Mouse (Mus musculus): Measurements from ENCODE around the gene Metrnl. TPM values are rescaled to one million over a fixed set of nuclear protein-coding genes. Genes with fewer than 3 reads are reported as not detected.
"Not testable (repeated sequence)": the region's sequence is repeated elsewhere in the genome, so short reads cannot be mapped to it uniquely, and the experiment has no call there.

Gene Metrnl
- polyA plus RNA-seq, 1 experiment from 2014 or later, result 5.5 TPM

GRCm38 (mm10) chr11:121658151-121658550 lies 43.2 kb upstream of the Metrnl start:
- Histone ChIP-seq H3K27me3 (ENCODE audit: control insufficient read depth, insufficient read depth, low read length) (no peaks in the 10 kb centered on the region), H3K9me3 (ENCODE audit: control insufficient read depth, low read length) (no peaks in the 10 kb centered on the region), H3K4me3 (ENCODE audit: low read depth, low read length) (no peak overlapping the region), H3K9ac (ENCODE audit: low read length) (no peak overlapping the region), H3K4me1 (ENCODE audit: control insufficient read depth, insufficient read depth, low read length) (no peaks in the 10 kb centered on the region), H3K36me3 (ENCODE audit: control insufficient read depth, insufficient read depth, low read length) (no peaks in the 10 kb centered on the region), H3K4me2 (ENCODE audit: low read depth, severe bottlenecking) (no peak overlapping the region), H3K27ac (replicated peaks; ENCODE audit: low read depth, low read length) (no peak overlapping the region)
- WGBS, result 56% methylated on average over 1 of the region's 1 CpGs
- DNase-seq (ENCODE audit: low spot score), result no peak
- no peak for ATAC-seq (ENCODE audit: insufficient number of reproducible peaks, low FRiP score, low TSS enrichment, low read depth)

- not testable (repeated sequence) for H3K36me3 ChIP-seq (ENCODE audit: control insufficient read depth, insufficient read depth, low read length); ATAC-seq (ENCODE audit: insufficient number of reproducible peaks, low FRiP score, low TSS enrichment, low read depth); H3K4me2 ChIP-seq (ENCODE audit: low read depth, severe bottlenecking); H3K27ac ChIP-seq (replicated peaks; ENCODE audit: low read depth, low read length); H3K4me3 ChIP-seq (ENCODE audit: low read depth, low read length); H3K9me3 ChIP-seq (ENCODE audit: control insufficient read depth, low read length); DNase-seq (ENCODE audit: low spot score); H3K4me1 ChIP-seq (ENCODE audit: control insufficient read depth, insufficient read depth, low read length); H3K27me3 ChIP-seq (ENCODE audit: control insufficient read depth, insufficient read depth, low read length); H3K9ac ChIP-seq (ENCODE audit: low read length)
- 83% methylated on average over 2 of the region's 2 CpGs for WGBS
These were observed 40.7 kb upstream of the Metrnl start for GRCm38 (mm10) chr11:121660604-121661003.

GRCm38 (mm10) chr11:121661116-121661515 lies 40.2 kb upstream of the Metrnl start:
- H3K9ac ChIP-seq (ENCODE audit: low read length), result no peak overlapping the region
- no peak overlapping the region for H3K4me2 ChIP-seq (ENCODE audit: low read depth, severe bottlenecking)
- H3K9me3 ChIP-seq (ENCODE audit: control insufficient read depth, low read length), result no peaks in the 10 kb centered on the region
- H3K36me3 ChIP-seq (ENCODE audit: control insufficient read depth, insufficient read depth, low read length), result no peaks in the 10 kb centered on the region
- ATAC-seq (ENCODE audit: insufficient number of reproducible peaks, low FRiP score, low TSS enrichment, low read depth) (no peak), DNase-seq (ENCODE audit: low spot score) (no peak)
- 84% methylated on average over 2 of the region's 2 CpGs for WGBS
- no peaks in the 10 kb centered on the region for H3K4me1 ChIP-seq (ENCODE audit: control insufficient read depth, insufficient read depth, low read length)
- H3K27me3 ChIP-seq (ENCODE audit: control insufficient read depth, insufficient read depth, low read length), result no peaks in the 10 kb centered on the region
- no peak overlapping the region for H3K27ac ChIP-seq (replicated peaks; ENCODE audit: low read depth, low read length)
- no peak overlapping the region for H3K4me3 ChIP-seq (ENCODE audit: low read depth, low read length)

- 93% methylated on average over 4 of the region's 4 CpGs for WGBS
These were observed 33.8 kb upstream of the Metrnl start for GRCm38 (mm10) chr11:121667541-121667940.

GRCm38 (mm10) chr11:121668776-121669175 lies 32.6 kb upstream of the Metrnl start:
- Histone ChIP-seq H3K9me3 (ENCODE audit: control insufficient read depth, low read length) (no peaks in the 10 kb centered on the region), H3K27ac (replicated peaks; ENCODE audit: low read depth, low read length) (no peak overlapping the region), H3K4me1 (ENCODE audit: control insufficient read depth, insufficient read depth, low read length) (no peaks in the 10 kb centered on the region), H3K27me3 (ENCODE audit: control insufficient read depth, insufficient read depth, low read length) (no peaks in the 10 kb centered on the region), H3K9ac (ENCODE audit: low read length) (no peak overlapping the region), H3K4me2 (ENCODE audit: low read depth, severe bottlenecking) (no peak overlapping the region), H3K36me3 (ENCODE audit: control insufficient read depth, insufficient read depth, low read length) (no peaks in the 10 kb centered on the region), H3K4me3 (ENCODE audit: low read depth, low read length) (no peak overlapping the region)
- DNase-seq (ENCODE audit: low spot score) (no peak), ATAC-seq (ENCODE audit: insufficient number of reproducible peaks, low FRiP score, low TSS enrichment, low read depth) (no peak)
- 88% methylated on average over 5 of the region's 5 CpGs for WGBS

More at GRCm38 (mm10) chr11:121667541-121667940, 33.8 kb upstream of the Metrnl start:
- no peaks in the 10 kb centered on the region for H3K27me3 ChIP-seq (ENCODE audit: control insufficient read depth, insufficient read depth, low read length)
- H3K9me3 ChIP-seq (ENCODE audit: control insufficient read depth, low read length), result no peaks in the 10 kb centered on the region
- no peak overlapping the region for H3K9ac ChIP-seq (ENCODE audit: low read length)
- no peak overlapping the region for H3K27ac ChIP-seq (replicated peaks; ENCODE audit: low read depth, low read length)
- no peaks in the 10 kb centered on the region for H3K4me1 ChIP-seq (ENCODE audit: control insufficient read depth, insufficient read depth, low read length)
- no peak overlapping the region for H3K4me3 ChIP-seq (ENCODE audit: low read depth, low read length)
- H3K36me3 ChIP-seq (ENCODE audit: control insufficient read depth, insufficient read depth, low read length), result no peaks in the 10 kb centered on the region
- no peak overlapping the region for H3K4me2 ChIP-seq (ENCODE audit: low read depth, severe bottlenecking)
- DNase-seq (ENCODE audit: low spot score) (no peak), ATAC-seq (ENCODE audit: insufficient number of reproducible peaks, low FRiP score, low TSS enrichment, low read depth) (no peak)

GRCm38 (mm10) chr11:121670926-121671325 lies 30.4 kb upstream of the Metrnl start:
- H3K36me3 ChIP-seq (ENCODE audit: control insufficient read depth, insufficient read depth, low read length), result no peaks in the 10 kb centered on the region

GRCm38 (mm10) chr11:121672312-121672989 lies 28.9 kb upstream of the Metrnl start:
- Histone ChIP-seq H3K4me3 (ENCODE audit: low read depth, low read length) (peak overlapping the region; percentile 64), H3K4me2 (ENCODE audit: low read depth, severe bottlenecking) (peak overlapping the region; percentile 74), H3K36me3 (ENCODE audit: control insufficient read depth, insufficient read depth, low read length) (no peaks in the 10 kb centered on the region), H3K27ac (replicated peaks; ENCODE audit: low read depth, low read length) (peak overlapping the region; percentile 85), H3K27me3 (ENCODE audit: control insufficient read depth, insufficient read depth, low read length) (no peaks in the 10 kb centered on the region), H3K4me1 (ENCODE audit: control insufficient read depth, insufficient read depth, low read length) (no peaks in the 10 kb centered on the region), H3K9me3 (ENCODE audit: control insufficient read depth, low read length) (no peaks in the 10 kb centered on the region), H3K9ac (ENCODE audit: low read length) (peak overlapping the region; percentile 76)
- WGBS, result 4% methylated on average over 22 of the region's 22 CpGs
- DNase-seq (ENCODE audit: low spot score) (no peak), ATAC-seq (ENCODE audit: insufficient number of reproducible peaks, low FRiP score, low TSS enrichment, low read depth) (peak; percentile 59)

More at GRCm38 (mm10) chr11:121670926-121671325, 30.4 kb upstream of the Metrnl start:
- no peaks in the 10 kb centered on the region for H3K9me3 ChIP-seq (ENCODE audit: control insufficient read depth, low read length)
- DNase-seq (ENCODE audit: low spot score), result no peak
- WGBS, result 83% methylated on average over 5 of the region's 5 CpGs
- H3K9ac ChIP-seq (ENCODE audit: low read length), result no peak overlapping the region
- H3K27me3 ChIP-seq (ENCODE audit: control insufficient read depth, insufficient read depth, low read length), result no peaks in the 10 kb centered on the region
- H3K4me2 ChIP-seq (ENCODE audit: low read depth, severe bottlenecking), result no peak overlapping the region
- ATAC-seq (ENCODE audit: insufficient number of reproducible peaks, low FRiP score, low TSS enrichment, low read depth), result no peak
- no peaks in the 10 kb centered on the region for H3K4me1 ChIP-seq (ENCODE audit: control insufficient read depth, insufficient read depth, low read length)
- H3K4me3 ChIP-seq (ENCODE audit: low read depth, low read length), result no peak overlapping the region
- H3K27ac ChIP-seq (replicated peaks; ENCODE audit: low read depth, low read length), result no peak overlapping the region

GRCm38 (mm10) chr11:121672990-121673572 lies 28.3 kb upstream of the Metrnl start, which contains the start of gene B3gntl1:
TSS of gene B3gntl1 (minus strand) at chr11:121673153.
- Histone ChIP-seq H3K9me3 (ENCODE audit: control insufficient read depth, low read length) (no peaks in the 10 kb centered on the region), H3K36me3 (ENCODE audit: control insufficient read depth, insufficient read depth, low read length) (no peaks in the 10 kb centered on the region), H3K9ac (ENCODE audit: low read length) (peak within 1 kb of the TSS; percentile 76), H3K27me3 (ENCODE audit: control insufficient read depth, insufficient read depth, low read length) (no peaks in the 10 kb centered on the region), H3K4me3 (ENCODE audit: low read depth, low read length) (peak within 1 kb of the TSS; percentile 64), H3K27ac (replicated peaks; ENCODE audit: low read depth, low read length) (peak within 1 kb of the TSS; percentile 85), H3K4me1 (ENCODE audit: control insufficient read depth, insufficient read depth, low read length) (no peaks in the 10 kb centered on the region), H3K4me2 (ENCODE audit: low read depth, severe bottlenecking) (peak within 1 kb of the TSS; percentile 74)
- under 1% methylated on average over 46 of the region's 46 CpGs for WGBS
- ATAC-seq (ENCODE audit: insufficient number of reproducible peaks, low FRiP score, low TSS enrichment, low read depth) (peak; percentile 100), DNase-seq (ENCODE audit: low spot score) (peak; percentile 99)
